Mouse (Mus musculus) central nervous system, embryonic 14 days (tissue): ENCODE measurements around the gene Thsd7a. TPM values are rescaled to one million over a fixed set of nuclear protein-coding genes. Genes with fewer than 3 reads are reported as not detected.

Experiments
- polyA plus RNA-seq: library from polyadenylated mRNA; depleted of rRNA; stranded (reverse); fragments of >200 nt; gene quantifications from 2 replicates; pipeline ENCODE4 v1.2.3, GENCODE M21; 2012; rRNA removed

Thsd7a gene
- 11.8 and 14.7 TPM in 2 replicates for polyA plus RNA-seq

DNA sequence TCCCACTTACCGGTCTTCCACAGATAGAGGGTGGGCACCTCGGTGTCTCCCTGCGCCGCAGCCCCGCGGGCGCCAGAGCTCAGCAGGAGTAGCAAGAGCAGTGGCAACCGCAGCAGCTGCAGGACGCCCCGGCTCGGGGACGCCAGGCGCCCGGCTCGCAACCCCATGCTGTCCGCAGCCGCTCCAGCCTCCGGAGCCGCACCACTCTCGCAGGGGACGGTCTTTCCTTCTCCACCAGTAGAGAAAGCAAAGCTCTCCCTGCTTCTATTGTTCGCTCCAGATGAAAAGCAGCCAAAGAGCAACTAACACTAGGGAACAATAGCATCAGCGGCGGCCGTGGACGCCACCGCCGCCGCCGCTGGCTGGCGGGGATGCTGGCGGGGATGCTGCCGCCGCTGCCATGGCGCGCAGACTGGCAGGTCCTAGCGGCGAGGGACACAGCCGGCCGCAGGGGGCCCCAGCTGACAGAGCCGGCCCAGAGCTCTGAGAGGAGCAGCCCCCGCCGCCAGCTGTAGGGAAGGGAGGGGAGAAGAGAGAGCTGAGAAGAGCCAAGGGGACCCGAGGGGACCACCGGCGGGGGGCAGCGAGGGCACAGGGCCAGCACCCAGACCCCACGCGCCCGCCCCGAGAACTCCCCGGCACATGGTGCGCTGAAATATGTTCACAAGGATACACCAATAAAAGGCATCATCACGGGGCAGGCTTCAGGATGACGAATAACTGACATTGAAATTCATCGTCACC, at the start of gene Thsd7a:
Gene Thsd7a, minus strand, starts transcription at position 624 of the 744 bp plus-strand sequence.

